Mouse (Mus musculus): Measurements from ENCODE around the gene Plxnb3.
"Not testable (repeated sequence)": the region's sequence is repeated elsewhere in the genome, so short reads cannot be mapped to it uniquely, and the experiment has no call there.

Plxnb3 gene

DNA sequence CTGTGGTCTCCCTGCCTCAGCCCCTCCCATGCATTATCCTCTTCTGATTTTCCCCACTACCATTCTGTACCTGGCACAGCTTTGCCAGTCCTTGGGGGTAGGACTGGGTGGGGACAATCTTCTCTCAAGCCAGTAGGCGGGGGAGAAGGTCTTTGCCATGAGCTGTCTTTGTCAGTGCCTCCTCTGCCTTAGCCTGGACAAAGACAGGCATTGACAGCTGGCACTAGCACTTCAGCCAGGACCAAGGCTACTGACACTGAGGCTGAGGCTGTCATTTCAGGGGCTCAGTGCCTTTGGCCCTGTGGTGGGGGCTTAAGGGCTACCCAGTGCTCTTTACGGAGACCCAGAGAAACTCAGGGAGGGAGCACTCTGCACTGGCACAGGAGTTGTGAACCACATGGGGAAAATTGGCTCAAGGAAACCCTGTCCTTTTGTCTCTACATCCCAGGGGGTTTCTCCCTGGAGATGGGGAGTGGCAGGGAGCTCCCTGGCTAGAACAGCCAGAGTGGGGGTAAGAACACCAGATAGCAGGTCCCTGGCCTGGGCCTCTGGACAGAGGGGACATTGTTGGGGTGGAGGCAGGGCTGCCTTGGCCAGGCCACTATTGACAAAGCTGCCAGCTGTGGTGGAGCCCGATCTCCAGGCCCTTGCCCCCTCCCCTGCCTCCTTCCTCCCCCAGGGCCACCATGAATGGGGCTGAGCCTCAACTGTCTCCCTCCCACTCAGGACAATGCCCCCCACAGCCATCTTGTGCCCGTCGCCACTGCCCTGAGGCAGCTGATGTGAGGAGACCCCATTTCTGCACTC lies at the start of gene Plxnb3:
Gene Plxnb3, plus strand, starts transcription at position 757 of the 807 bp plus-strand sequence.
- DNase-seq (ENCODE audit: low spot score): no peak

DNA sequence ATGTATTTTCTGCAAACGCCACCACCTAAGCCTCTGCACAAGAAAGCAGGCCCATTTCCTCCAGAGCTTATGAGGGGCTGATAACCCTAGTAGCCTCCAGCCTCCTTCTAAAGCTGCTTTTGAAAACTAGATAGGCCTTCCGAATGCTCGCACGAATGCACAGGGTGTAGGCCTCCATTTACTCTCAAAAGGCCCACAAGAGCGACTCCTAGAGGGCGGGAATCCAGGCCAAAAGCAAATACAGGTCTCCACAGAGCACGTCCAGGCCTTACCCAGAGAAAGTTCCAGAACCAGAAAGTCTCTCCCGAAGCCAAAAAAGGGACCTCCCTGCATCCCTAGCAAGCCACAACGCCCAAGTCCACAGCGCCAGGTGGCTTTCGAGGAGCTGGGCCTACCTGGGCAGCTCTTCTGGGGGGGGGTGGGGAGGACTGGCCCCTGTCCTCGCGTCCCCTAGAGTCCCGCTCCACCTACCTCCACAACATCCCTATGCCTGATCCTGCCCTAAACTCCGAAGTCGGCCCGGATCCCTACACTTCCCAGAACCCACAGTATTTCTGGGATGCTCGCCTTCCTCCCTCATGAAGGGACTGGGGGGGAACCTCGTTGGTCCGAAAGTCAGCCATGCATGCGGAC lies 41.3 kb upstream of the Plxnb3 start:
- DNase-seq (ENCODE audit: low spot score): peak; percentile 22

DNA sequence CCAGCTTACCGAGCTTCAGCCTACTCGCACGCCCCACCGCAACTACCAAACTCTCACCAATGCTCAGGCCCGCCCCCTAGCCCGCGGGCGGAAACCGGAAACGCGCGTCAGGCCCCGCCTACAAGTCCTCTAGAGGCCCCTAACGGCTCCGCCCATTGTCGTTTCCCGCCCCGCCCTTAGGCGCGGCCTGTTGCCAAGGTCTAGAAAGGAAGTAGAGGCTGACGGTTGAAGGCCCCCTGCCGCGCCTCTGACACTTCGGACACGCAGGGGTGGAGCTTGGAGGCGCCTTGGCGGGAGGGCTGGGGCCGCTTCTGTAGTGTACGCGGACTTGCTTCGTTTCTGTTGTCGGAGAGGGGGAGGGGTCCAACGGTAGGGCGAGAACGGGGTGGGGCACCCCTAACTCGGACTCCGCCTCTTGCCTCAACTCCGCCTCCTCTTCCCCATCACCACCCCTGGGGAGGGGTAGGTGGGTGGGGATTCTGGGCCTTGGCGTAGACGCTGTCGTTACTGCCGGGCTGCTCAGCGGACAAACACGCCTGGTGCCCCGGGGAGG lies 40.7 kb upstream of the Plxnb3 start, which contains the start of the genes Bcap31 and Abcd1:
Gene Bcap31, minus strand, starts transcription at position 67 of the 553 bp plus-strand sequence.
Gene Abcd1, plus strand, starts transcription at position 489 of the 553 bp plus-strand sequence.
- DNase-seq (ENCODE audit: low spot score): peak; percentile 93

DNA sequence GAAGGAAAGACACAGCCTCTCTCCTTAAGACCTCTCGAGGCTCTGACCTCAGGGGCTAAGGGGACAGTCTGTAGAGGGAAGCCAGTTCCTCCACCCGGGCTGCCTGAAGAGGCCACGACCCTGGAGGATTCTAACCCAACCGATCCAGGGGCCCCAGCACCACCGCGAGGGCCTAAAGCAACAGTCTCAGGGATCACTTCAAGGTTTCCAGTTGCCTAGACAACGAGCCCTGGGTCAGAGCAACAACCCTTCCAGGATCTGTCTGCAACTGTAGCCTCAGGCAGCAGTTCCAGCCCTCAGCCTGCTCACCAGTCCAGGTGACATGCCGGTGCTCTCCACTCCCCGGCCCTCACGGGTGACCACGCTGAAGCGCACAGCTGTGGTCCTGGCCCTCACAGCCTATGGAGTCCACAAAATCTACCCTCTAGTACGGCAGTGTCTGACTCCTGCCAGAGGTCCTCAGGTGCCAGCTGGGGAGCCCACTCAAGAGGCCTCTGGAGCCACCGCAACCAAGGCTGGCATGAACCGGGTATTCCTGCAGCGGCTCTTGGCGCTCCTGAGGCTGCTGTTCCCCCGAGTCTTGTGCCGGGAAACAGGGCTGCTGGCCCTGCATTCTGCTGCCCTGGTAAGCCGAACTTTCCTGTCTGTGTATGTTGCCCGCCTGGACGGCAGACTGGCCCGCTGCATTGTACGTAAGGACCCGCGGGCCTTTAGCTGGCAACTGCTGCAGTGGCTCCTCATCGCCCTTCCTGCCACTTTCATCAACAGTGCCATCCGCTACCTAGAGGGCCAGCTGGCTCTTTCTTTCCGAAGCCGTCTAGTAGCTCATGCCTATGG lies 40.0 kb upstream of the Plxnb3 start:
- no peak for DNase-seq (ENCODE audit: low spot score)

DNA sequence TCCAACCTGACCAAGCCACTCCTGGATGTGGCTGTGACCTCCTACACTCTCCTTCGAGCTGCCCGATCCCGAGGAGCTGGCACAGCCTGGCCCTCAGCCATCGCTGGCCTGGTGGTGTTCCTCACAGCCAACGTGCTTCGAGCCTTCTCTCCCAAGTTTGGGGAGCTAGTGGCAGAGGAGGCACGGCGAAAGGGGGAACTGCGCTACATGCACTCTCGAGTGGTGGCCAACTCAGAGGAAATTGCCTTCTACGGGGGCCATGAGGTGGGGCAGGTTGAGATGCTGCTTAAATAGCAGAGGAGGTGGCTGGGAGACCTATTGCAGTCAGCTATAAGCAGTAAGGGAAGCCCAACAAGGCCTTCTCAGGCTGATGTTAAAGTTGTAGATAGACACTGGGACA lies 39.2 kb upstream of the Plxnb3 start:
- DNase-seq (ENCODE audit: low spot score): peak; percentile 3

DNA sequence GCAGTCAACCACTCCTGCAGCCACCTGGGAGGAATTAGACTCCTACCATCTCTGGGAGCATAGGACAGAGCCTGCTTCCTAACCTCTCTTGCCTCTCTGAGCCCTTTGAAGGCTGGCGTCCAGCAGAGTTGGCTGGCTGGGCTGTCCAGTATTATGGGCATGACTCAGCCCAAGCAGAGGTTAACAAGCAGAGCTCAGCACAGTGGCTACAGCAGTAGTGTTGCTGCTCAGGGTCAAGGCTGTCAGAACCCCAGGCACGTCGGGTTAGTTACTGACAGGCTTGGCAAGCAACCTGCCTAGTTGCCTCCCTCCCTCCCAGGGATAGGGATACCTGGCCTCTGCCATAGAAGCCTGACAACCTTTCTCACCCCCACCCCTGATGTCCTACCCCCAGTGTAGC lies 38.6 kb upstream of the Plxnb3 start:
- no peak for DNase-seq (ENCODE audit: low spot score)

DNA sequence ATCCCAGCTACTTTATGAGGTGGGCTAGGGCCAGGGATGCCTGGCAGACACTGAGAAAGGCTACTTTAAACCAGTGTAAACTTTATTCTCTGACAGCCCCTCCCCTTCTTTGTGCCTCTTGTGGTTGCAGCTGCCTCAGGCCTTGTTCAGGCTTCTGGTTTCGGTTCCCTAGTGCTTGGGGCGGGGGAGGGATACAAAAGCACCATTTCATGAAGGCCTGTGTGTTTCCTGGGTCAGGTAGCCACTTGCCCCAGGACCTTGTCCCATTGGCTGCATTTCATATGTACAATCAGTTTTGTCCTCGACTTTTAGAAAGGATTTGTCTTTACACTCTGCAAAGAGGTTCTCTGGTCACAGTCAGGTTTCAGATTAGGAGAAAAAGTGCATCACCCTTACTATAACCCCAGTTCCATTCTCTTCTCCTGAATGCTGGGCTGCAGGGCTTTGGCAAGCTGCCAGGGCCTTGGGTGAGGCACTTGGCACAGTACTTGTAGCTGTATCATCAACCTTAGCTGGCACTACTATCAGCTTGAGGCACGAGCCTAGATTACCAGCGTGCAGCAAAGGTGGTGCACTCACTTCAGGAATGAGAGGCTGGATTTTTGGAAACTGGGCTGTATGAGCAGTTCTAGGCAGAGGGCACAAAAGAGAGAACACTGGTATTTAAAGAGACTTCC lies 38.1 kb upstream of the Plxnb3 start:
- DNase-seq (ENCODE audit: low spot score): peak; percentile 32

DNA sequence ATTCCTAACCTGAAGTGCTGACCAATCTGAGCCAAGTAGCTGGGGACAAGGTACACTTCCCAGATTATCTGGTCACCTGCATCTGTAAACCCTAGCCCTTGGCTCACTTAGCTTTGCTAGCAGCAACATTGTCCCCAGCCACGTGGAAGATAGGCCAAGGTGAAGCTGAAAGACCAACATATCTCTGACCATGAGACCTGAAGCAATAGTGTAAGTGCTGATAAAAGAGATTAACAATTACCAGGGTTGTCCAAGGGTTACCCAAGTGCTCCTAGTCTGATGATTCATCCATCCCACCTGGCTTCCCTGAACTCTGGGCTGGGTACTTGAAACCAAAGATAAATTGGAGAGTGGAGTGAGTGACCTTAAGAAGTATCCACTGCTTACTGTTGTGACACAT lies 26.0 kb upstream of the Plxnb3 start:
- DNase-seq (ENCODE audit: low spot score): no peak

DNA sequence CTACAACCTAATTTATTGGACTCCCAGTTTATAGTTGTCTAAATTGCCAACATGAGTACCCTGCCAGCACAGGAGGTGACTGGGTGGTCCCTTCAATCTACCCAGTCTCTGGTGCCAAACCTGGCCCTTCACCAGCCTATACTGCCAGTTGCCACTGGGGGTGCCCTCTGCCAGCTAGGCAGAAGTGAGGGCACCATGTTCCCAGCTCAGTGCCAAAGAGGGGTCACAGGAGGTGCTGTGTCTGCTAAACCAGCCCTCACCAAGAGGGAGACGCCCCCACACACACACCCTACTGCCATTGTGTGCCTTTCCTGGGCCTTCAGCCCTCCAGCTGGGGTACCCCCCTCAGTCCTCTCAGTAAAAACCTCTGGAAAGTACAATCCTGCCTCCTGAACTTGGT lies 18.7 kb upstream of the Plxnb3 start:
- no peak for DNase-seq (ENCODE audit: low spot score)

DNA sequence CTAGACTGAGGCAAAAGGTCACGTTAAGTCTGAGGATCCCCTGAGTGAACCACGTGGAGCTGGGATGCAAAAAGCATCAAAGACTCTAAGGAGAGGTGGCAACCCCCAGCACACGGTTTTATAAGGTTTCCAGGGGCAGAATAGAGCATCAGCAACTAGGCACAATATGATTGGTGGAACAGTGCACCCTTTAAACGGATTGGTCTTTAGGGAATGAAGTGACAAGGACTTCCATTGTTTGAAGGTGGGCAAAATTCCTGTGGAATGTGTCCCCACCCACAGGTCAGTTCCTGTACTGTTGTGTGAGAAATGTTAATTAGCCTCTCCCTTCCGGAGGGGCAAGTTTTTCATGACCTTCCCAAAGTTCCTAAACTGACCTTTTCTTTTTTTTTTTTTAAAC lies 17.7 kb upstream of the Plxnb3 start:
- no peak for DNase-seq (ENCODE audit: low spot score)

DNA sequence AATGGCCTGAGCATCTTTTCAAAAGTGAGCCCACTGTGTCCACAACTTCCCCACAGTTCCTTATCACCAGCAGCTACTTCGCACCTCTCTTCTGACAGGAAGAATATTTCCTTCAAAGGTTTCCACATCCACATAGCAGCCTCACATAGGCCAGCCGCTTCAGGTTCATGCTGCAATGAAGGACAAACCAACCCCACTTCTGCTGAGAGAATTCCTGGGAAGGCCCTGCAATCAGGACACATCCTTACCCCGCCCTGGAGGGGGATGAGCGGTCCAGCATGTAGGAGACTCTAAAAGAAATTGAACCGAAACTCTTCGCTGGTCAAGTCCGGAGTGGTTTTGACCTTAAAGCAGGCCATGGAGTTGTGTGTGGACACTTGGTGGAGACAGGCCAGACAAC lies 17.0 kb upstream of the Plxnb3 start:
- not testable (repeated sequence) for DNase-seq (ENCODE audit: low spot score)

DNA sequence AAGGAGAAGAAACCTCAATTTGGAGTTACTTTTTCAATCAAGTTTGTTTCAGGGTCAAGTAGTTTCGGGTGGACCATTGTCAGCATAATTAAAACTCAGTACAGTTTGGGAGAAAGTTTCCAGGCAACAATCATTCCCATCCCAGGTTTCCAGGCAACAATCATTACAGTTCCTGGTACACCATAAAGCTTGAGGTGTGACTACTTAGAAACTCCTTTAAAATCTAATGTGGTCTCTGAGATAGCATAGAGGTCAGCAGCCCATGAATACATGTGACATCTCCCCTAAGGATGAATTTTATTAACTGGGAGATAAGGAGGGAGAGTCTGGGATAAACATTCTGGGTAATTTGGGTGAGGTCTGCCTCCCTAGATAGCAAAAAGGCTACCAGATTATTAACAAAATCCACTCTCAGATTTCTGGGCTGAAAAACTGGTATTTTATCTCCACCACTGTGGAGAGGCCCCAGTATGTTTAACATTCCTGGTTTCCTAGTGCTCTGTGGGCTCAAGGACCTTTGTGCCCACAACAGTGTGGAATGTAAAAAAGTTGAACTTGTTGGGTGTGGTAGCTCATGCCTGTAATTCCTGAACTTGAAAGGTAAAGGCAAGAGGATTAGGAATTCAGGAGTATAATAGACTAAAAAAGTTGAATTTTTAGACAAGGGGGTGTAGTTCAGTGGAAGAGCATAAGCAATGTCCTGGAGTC lies 12.0 kb upstream of the Plxnb3 start:
- DNase-seq (ENCODE audit: low spot score): no peak

DNA sequence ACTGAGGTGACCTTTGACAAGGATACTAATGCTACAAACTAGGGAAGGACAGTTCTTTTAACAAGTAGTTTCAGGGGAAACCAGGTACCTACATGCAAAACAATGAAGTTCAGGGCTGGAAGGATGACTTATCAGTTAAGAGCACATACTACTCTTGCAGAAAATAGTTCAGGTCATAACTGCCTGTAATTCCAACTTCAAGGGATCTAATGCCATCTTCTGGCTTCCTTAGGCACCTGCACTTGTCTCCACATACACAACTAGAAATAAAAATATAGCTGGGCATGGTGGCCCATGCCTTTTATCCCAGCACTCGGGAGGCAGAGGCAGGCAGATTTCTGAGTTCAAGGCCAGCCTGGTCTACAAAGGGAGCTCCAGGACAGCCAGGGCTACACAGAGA lies 7.9 kb upstream of the Plxnb3 start:
- no peak for DNase-seq (ENCODE audit: low spot score)

DNA sequence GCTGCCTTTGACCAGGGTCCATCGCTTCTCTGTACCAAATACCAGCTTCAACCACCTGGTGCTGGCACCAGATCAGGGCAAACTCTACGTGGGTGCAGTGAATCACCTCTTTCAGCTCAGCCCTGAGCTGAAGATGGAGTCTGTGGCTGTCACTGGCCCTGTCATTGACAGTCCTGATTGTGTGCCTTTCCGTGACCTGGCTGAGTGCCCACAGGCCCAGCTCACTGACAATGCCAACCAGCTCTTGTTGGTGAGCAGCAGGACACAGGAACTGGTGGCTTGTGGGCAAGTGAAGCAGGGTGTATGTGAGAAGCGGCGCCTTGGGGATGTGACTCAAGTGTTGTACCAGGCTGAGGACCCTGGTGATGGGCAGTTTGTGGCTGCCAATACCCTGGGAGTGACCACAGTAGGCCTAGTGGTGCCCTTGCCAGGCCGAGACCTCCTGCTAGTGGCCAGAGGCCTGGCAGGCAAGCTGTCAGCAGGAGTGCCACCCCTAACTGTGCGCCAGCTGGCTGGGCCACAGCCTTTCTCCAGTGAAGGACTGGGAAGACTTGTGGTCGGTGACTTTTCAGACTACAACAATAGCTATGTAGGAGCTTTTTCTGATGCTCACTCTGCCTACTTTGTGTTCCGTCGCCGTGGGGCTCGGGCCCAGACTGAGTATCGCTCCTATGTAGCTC lies 1.9 kb downstream of the Plxnb3 start:
- DNase-seq (ENCODE audit: low spot score): no peak

DNA sequence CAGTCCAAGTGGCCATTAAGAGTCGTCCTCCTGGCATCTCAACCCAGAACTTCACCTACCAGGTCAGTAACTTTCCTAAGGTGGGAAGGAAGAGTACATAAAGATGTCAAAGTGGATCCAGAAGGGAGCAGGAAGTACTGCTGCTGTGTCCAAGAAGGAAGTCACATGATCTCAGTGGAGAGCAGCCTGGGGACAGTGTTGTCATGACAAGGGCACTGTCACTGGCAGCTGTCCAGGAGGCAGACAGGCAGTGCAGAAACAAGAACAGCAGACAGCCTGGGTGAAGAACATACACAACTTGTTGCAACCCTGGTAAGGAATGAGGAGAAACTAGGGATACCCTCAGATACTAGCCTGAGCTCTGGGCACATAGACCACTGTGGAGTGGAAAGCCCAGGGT lies 8.4 kb downstream of the Plxnb3 start:
- DNase-seq (ENCODE audit: low spot score): no peak

DNA sequence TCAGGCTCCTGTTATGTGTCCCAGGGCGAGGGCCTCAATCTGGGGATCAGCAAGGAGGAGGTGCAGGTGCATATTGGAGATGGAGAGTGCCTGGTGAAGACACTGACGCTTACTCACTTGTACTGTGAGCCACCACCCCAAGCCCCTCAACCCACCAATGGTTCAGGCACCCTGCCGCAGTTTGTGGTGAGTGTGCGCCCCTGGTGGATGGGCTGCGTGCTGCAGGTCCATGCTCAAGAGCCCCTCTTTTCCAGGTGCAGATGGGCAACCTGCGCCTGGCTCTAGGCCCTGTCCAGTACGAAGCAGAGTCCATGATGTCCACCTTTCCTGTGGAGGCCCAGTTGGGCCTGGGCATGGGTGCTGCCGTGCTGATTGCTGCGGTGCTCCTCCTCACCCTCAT lies 10.4 kb downstream of the Plxnb3 start:
- DNase-seq (ENCODE audit: low spot score): no peak

DNA sequence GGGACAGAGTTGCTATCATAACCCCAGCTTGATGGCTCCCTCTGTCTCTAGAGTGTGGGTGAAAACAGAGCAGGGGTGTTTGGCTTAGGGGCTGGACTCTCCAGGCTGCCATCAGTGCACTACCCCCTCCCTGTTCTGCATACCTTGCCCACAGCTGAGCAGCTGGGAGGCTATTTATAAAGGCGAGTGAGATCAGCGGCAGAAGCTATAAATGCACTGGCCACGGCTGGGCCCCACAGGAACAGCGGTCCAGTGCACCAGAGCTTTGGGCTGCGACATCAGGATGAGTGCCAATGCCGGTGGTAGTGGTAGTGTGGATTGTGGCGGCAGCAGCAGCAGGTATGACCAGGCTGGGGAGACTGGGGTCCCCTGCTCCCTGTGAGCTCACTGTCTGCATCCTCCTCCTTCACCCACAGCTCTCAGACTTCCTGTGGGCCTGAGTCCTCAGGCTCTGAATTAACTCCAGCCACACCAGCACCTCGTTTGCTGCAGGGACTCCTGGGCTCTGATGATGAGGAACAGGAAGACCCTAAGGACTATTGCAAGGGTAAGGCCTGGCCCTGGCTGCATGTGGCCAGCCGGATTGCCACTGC lies 17.4 kb downstream of the Plxnb3 start, which contains the start of gene Srpk3:
Gene Srpk3, plus strand, starts transcription at position 238 of the 593 bp plus-strand sequence.
- DNase-seq (ENCODE audit: low spot score): no peak

DNA sequence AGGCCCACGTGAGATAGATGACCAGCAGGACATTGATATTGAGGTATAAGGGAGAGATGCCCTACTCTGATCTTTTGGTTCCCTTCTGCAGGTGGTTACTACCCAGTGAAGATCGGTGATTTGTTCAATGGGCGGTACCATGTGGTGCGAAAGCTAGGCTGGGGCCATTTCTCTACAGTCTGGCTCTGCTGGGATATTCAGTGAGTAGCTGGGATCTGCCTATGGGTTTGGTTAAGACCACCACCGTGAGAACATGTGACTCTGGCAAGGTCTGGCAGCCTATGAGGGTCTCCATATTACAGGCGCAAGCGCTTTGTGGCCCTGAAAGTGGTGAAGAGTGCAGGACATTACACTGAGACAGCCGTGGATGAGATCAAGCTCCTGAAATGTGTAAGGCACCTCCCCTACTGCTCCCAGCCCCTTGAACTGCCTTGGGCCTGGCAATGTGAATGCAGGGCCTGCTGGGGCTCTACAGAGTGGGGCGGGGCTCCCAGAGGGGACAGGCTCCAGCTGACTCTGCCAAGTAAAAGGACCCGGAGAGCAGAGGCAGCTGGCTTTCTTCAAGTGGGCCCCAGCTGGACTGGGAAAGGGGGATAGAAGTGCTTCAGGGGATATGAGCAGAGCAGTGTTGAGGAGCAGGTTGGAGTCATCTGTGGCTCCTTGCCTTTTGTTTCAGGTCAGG lies 18.1 kb downstream of the Plxnb3 start:
- no peak for DNase-seq (ENCODE audit: low spot score)

DNA sequence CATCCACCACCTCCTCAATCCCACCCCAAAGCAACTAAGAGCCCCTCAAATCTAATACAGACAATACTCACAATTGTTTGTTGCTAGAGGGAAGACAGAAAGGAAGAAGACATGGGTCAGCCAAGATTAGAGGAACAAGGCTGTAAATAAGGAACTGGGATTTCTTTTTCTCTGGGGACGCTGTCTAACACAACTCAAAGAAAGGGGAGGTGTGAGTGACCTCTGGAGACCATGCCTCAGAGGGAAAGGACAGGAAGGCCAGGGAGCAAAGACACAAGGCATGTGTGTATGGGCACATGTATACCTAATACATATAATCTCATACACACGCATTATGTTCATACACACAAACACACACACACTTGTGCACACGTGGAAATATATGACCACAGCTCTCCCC lies 25.3 kb downstream of the Plxnb3 start:
- no peak for DNase-seq (ENCODE audit: low spot score)
